Mouse (Mus musculus) gastrocnemius, postnatal 25 days (tissue): Measurements from ENCODE around the gene Pecr. TPM values are rescaled to one million over a fixed set of nuclear protein-coding genes. Genes with fewer than 3 reads are reported as not detected.

Source experiments
- total RNA-seq, 2 experiments: library from RNA; stranded (reverse); gene quantifications; 1 replicate in 1 of 2; 2 replicates in 1 of 2; pipeline ENCODE4 v1.2.3; 2021

Gene Pecr
- total RNA-seq, 2 experiments from 2014 or later = 19.1 to 20.7 TPM

Other genes with a start within 250 kb of the Pecr start
- 10 to 100 TPM; 39.6 to 50.5 TPM for gene Mreg, start 72.0 kb downstream of the Pecr start, total RNA-seq
- gene Tmem169, start 55 bp upstream of the Pecr start, total RNA-seq = not detected
- gene Xrcc5, start 23.1 kb upstream of the Pecr start, total RNA-seq = 10 to 100 TPM; 14.3 to 20.5 TPM